Mouse (Mus musculus) hindbrain, embryonic 13.5 days (tissue): ENCODE measurements around the gene Fbll1. TPM values are rescaled to one million over a fixed set of nuclear protein-coding genes. Genes with fewer than 3 reads are reported as not detected.
A peak's percentile ranks its signal among the peaks of the same experiment; 100 is the strongest.
"Not testable (repeated sequence)": the region's sequence is repeated elsewhere in the genome, so short reads cannot be mapped to it uniquely, and the experiment has no call there.

Source experiments
- ATAC-seq: fragments of 200-750 bp; cut with Nextera tagmentation; 2 replicates; pipeline ENCODE4 v1.8.0; 2017; ENCODE audit warnings: moderate TSS enrichment; ENCODE audit not compliant: low FRiP score
- H3K27ac ChIP-seq: fragments of 300-500 bp; sonication (generic); 2 replicates; pipeline ENCODE4 v1.5.1; 2015; ENCODE audit warnings: inconsistent platforms, mild to moderate bottlenecking, moderate library complexity
- H3K27me3 ChIP-seq: fragments of 300-500 bp; sonication (generic); 2 replicates; pipeline ENCODE4 v1.6.1; 2015; ENCODE audit warnings: mild to moderate bottlenecking, inconsistent platforms
- H3K36me3 ChIP-seq: fragments of 300-500 bp; sonication (generic); 2 replicates; pipeline ENCODE4 v1.6.1; 2015; ENCODE audit warnings: mild to moderate bottlenecking, inconsistent platforms
- H3K4me1 ChIP-seq: fragments of 300-500 bp; sonication (generic); replicated peaks from 2 replicates; pipeline ENCODE4 v1.6.1; 2015; ENCODE audit warnings: inconsistent platforms
- H3K4me2 ChIP-seq: fragments of 300-500 bp; sonication (generic); 2 replicates; pipeline ENCODE4 v1.6.1; 2015; ENCODE audit warnings: inconsistent platforms, mild to moderate bottlenecking, moderate library complexity
- H3K4me3 ChIP-seq: fragments of 300-500 bp; sonication (generic); 2 replicates; pipeline ENCODE4 v1.5.1; 2015; ENCODE audit warnings: mild to moderate bottlenecking, inconsistent platforms
- H3K9ac ChIP-seq: fragments of 300-500 bp; sonication (generic); 2 replicates; pipeline ENCODE4 v1.6.1; 2015; ENCODE audit warnings: mild to moderate bottlenecking, inconsistent platforms
- H3K9me3 ChIP-seq: fragments of 300-500 bp; sonication (generic); 2 replicates; pipeline ENCODE4 v1.6.1; 2016; ENCODE audit warnings: inconsistent platforms
- WGBS: fragments of 180-500 bp; shearing (Covaris S2); methylation state at CpG from one replicate; pipeline ENCODE4 v1.1.7; 2015; 5-methylcytosine and 5-hydroxymethylcytosine counted together
- polyA plus RNA-seq: library from polyadenylated mRNA; unstranded; fragments of >200 nt; fragmentation: Nextera tagmentation; extraction: Ambion mirVana; gene quantifications from 2 replicates; pipeline ENCODE4 v1.2.1, GENCODE M21; 2015

The Fbll1 gene
- polyA plus RNA-seq, 1 experiment from 2014 or later = 19.0 TPM

DNA sequence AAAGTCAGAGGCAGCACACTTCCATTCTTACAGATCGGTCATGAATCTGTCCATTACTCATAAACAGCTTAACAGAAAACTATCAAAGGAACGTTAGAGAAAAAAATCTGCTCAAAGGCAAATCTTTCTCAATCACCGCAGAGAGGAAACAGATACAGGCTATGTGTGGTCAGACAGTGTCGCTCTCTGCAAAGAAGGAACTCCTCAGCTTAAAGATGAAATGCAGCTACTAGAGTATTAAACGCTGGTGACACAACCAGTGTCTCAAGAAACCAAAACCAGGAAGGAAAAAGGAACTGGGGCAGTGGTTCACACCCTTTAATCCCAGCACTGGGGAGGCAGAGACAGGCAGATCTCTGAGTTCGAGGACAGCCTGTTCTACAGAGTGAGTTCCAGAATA is 29.0 kb upstream of the Fbll1 start:
- ATAC-seq = no peak
- Histone ChIP-seq H3K27me3 (no peaks in the 10 kb centered on the region), H3K4me3 (no peak overlapping the region), H3K36me3 (peaks cover 87% of the 10 kb centered on the region), H3K4me1 (peaks cover 6% of the 10 kb centered on the region), H3K9me3 (no peaks in the 10 kb centered on the region), H3K4me2 (no peak overlapping the region), H3K27ac (no peak overlapping the region), H3K9ac (no peak overlapping the region)
- 95% methylated on average over 6 of the region's 6 CpGs for WGBS

- WGBS = 93% methylated on average over 12 of the region's 12 CpGs
- no peaks in the 10 kb centered on the region for H3K4me1 ChIP-seq
- H3K27me3 ChIP-seq = no peaks in the 10 kb centered on the region
- H3K9me3 ChIP-seq = no peaks in the 10 kb centered on the region
- H3K27ac ChIP-seq = no peak overlapping the region
- no peak overlapping the region for H3K4me2 ChIP-seq
- peaks cover 97% of the 10 kb centered on the region for H3K36me3 ChIP-seq
- no peak overlapping the region for H3K9ac ChIP-seq
- no peak overlapping the region for H3K4me3 ChIP-seq
- no peak for ATAC-seq
Observed at GRCm38 (mm10) chr11:35816316-35816715, 17.6 kb upstream of the Fbll1 start.

- peaks cover 99% of the 10 kb centered on the region for H3K36me3 ChIP-seq
- no peak for ATAC-seq
- no peak overlapping the region for H3K4me2 ChIP-seq
- no peaks in the 10 kb centered on the region for H3K9me3 ChIP-seq
- H3K4me3 ChIP-seq = no peak overlapping the region
- 86% methylated on average over 10 of the region's 10 CpGs for WGBS
- no peak overlapping the region for H3K9ac ChIP-seq
- no peaks in the 10 kb centered on the region for H3K4me1 ChIP-seq
- H3K27ac ChIP-seq = no peak overlapping the region
- no peaks in the 10 kb centered on the region for H3K27me3 ChIP-seq
Observed at GRCm38 (mm10) chr11:35811458-35811857, 12.8 kb upstream of the Fbll1 start.

DNA sequence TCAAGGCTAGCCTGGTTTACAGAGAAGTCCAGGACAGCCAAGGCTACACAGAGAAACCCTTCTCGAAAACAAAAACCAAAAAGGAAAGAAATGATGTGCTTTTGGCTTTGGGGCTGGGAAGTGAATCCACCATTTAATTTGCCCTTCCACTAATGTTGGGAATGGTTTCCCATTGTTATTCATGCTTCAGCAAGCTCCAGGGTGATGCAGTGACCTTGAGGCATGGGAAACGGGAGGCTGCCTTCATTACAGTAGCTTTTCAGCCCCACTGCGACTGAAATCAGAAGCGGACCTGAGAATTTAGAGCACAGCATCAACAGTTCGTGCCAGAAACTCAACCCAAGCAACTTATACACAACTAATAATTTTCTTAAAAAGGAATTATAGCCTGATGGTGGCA is 2.6 kb upstream of the Fbll1 start:
- Histone ChIP-seq H3K9ac (no peak overlapping the region), H3K27me3 (peaks cover 39% of the 10 kb centered on the region), H3K36me3 (peaks cover 3% of the 10 kb centered on the region; the same call in 1 of the 2 replicates), H3K4me2 (no peak overlapping the region), H3K4me1 (peaks cover 24% of the 10 kb centered on the region), H3K4me3 (no peak overlapping the region), H3K9me3 (no peaks in the 10 kb centered on the region), H3K27ac (no peak overlapping the region)
- WGBS = 76% methylated on average over 5 of the region's 5 CpGs
- no peak for ATAC-seq

DNA sequence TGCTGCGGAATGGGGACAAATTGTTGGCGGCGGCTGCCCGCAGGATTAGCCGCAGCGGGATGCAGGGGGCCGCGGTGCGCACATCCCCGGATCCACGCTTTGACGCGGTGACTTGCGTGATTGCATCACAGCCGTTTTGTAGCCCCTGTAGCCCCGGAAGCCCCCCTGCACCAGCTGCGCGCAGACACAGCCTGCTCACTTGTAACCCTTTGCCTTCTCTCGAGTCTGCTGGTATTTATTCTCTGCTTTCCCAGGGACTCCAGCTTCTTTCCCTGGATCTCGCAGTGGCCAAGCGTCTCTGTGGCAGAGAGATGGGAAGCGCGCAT is 226 bp downstream of the Fbll1 start:
- no peaks in the 10 kb centered on the region for H3K9me3 ChIP-seq
- H3K36me3 ChIP-seq = no peaks in the 10 kb centered on the region
- 2% methylated on average over 20 of the region's 23 CpGs for WGBS
- H3K4me2 ChIP-seq = peak overlapping the region; percentile 88
- H3K27me3 ChIP-seq = peaks cover 57% of the 10 kb centered on the region
- H3K4me3 ChIP-seq = peak overlapping the region; percentile 69
- peaks cover 27% of the 10 kb centered on the region for H3K4me1 ChIP-seq
- peak; percentile 96 for ATAC-seq
- peak overlapping the region; percentile 91 for H3K27ac ChIP-seq
- H3K9ac ChIP-seq = peak overlapping the region; percentile 82

GRCm38 (mm10) chr11:35797751-35798494 is 761 bp downstream of the Fbll1 start:
- ATAC-seq = peak; percentile 80
- peak overlapping the region; percentile 91 for H3K27ac ChIP-seq
- peak overlapping the region; percentile 69 for H3K4me3 ChIP-seq
- 3% methylated on average over 67 of the region's 86 CpGs for WGBS
- H3K36me3 ChIP-seq = no peaks in the 10 kb centered on the region
- H3K9ac ChIP-seq = peak overlapping the region; percentile 82
- H3K27me3 ChIP-seq = peaks cover 57% of the 10 kb centered on the region
- no peaks in the 10 kb centered on the region for H3K9me3 ChIP-seq
- H3K4me1 ChIP-seq = peaks cover 27% of the 10 kb centered on the region
- H3K4me2 ChIP-seq = peak overlapping the region; percentile 88

GRCm38 (mm10) chr11:35792800-35793199 is 5.9 kb downstream of the Fbll1 start:
- H3K27me3 ChIP-seq = peaks cover 33% of the 10 kb centered on the region
- H3K27ac ChIP-seq, H3K4me3 ChIP-seq, H3K36me3 ChIP-seq, ATAC-seq, H3K9me3 ChIP-seq, H3K9ac ChIP-seq, H3K4me2 ChIP-seq: not testable (repeated sequence)
- H3K4me1 ChIP-seq = peaks cover 21% of the 10 kb centered on the region
- 92% methylated on average over 5 of the region's 5 CpGs for WGBS

DNA sequence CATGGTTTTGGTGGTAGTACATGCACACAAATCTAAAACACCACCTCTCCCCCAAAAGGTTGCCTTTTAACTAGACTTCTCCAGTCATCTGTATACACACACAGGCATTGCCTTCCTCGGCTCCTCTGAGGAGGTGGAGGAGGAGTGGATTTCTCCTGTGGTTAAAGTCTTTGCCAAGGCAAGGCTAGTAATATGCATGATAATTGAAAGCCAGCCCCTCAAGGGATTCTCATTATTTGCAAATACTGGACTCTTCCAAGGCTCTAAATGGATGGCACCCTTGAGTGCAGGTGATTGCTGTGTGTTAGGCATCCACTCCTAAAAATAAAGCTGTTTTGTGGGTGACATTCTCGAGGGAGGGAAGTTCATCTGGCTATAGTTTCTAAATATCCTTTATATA is 10.2 kb downstream of the Fbll1 start:
- Histone ChIP-seq H3K4me2 (no peak overlapping the region), H3K9me3 (no peaks in the 10 kb centered on the region), H3K27ac (no peak overlapping the region), H3K36me3 (peaks cover 33% of the 10 kb centered on the region), H3K27me3 (no peaks in the 10 kb centered on the region), H3K4me3 (no peak overlapping the region), H3K9ac (no peak overlapping the region), H3K4me1 (peaks cover 3% of the 10 kb centered on the region; the same call in 1 of the 2 replicates)
- 49% methylated on average over 2 of the region's 2 CpGs for WGBS
- ATAC-seq = no peak

GRCm38 (mm10) chr11:35784537-35784936 is 14.1 kb downstream of the Fbll1 start:
- no peaks in the 10 kb centered on the region for H3K9me3 ChIP-seq
- peaks cover 3% of the 10 kb centered on the region; the same call in 1 of the 2 replicates for H3K4me1 ChIP-seq
- H3K36me3 ChIP-seq = peaks cover 52% of the 10 kb centered on the region
- no peak overlapping the region for H3K9ac ChIP-seq
- H3K4me2 ChIP-seq = no peak overlapping the region
- 94% methylated on average over 4 of the region's 4 CpGs for WGBS
- H3K27me3 ChIP-seq = no peaks in the 10 kb centered on the region
- no peak overlapping the region for H3K4me3 ChIP-seq
- no peak for ATAC-seq
- H3K27ac ChIP-seq = no peak overlapping the region

- ATAC-seq = no peak
- H3K27ac ChIP-seq = no peak overlapping the region
- H3K9ac ChIP-seq = no peak overlapping the region
- WGBS = 90% methylated on average over 3 of the region's 3 CpGs
- no peak overlapping the region for H3K4me3 ChIP-seq
- H3K9me3 ChIP-seq = no peaks in the 10 kb centered on the region
- H3K27me3 ChIP-seq = no peaks in the 10 kb centered on the region
- H3K36me3 ChIP-seq = peaks cover 57% of the 10 kb centered on the region
- no peak overlapping the region for H3K4me2 ChIP-seq
- H3K4me1 ChIP-seq = peaks cover 3% of the 10 kb centered on the region; the same call in 1 of the 2 replicates
Observed at GRCm38 (mm10) chr11:35784002-35784401, 14.7 kb downstream of the Fbll1 start.

DNA sequence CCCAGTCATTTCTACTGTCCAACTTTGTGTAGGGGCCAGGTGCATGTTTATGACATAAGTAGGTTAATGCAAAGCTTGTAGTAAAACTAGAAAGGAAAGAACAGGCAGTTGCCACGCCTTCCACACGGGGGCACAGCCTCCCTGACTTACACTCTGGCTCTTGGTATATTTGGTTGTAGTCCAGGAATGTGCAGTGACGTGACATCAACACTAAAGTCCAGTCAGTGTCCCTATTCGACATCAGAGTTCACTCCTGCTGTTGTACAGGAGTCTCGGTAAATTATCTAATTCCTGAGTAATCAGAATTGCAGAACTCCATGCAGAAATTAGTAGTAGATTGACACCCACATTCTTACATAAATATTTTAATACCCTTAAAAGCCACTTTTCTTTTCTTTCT is 15.6 kb downstream of the Fbll1 start:
- WGBS = 91% methylated on average over 5 of the region's 5 CpGs
- H3K27me3 ChIP-seq = no peaks in the 10 kb centered on the region
- H3K4me3 ChIP-seq = no peak overlapping the region
- H3K4me1 ChIP-seq = no peaks in the 10 kb centered on the region
- no peaks in the 10 kb centered on the region for H3K9me3 ChIP-seq
- no peak for ATAC-seq
- no peak overlapping the region for H3K4me2 ChIP-seq
- H3K9ac ChIP-seq = no peak overlapping the region
- H3K27ac ChIP-seq = no peak overlapping the region
- H3K36me3 ChIP-seq = peaks cover 67% of the 10 kb centered on the region

DNA sequence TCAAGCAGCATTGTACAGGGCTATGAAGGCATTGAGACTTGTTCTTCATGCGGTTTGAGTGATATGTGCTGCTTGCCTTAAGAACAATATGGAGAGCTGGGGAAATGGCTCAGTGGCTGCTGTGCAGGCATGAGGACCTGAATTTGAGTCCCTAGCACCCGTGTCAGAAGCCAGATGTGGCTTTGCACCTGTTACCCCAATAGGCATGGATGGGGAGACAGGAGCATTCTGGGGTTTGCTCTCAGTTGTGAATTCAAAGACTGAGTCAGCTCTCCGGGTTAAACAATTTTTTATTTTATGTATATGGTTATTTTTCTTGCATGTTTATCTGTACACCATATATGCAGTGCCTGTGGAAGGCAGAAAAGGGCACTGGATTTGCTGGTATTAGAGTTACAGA is 16.2 kb downstream of the Fbll1 start:
- H3K9ac ChIP-seq = no peak overlapping the region
- no peak overlapping the region for H3K27ac ChIP-seq
- 98% methylated on average over 3 of the region's 3 CpGs for WGBS
- H3K4me1 ChIP-seq = no peaks in the 10 kb centered on the region
- no peak overlapping the region for H3K4me2 ChIP-seq
- H3K9me3 ChIP-seq = no peaks in the 10 kb centered on the region
- H3K27me3 ChIP-seq = no peaks in the 10 kb centered on the region
- no peak overlapping the region for H3K4me3 ChIP-seq
- peaks cover 73% of the 10 kb centered on the region for H3K36me3 ChIP-seq
- no peak for ATAC-seq

- Histone ChIP-seq H3K9ac (no peak overlapping the region), H3K36me3 (peaks cover 75% of the 10 kb centered on the region), H3K27me3 (no peaks in the 10 kb centered on the region), H3K4me1 (no peaks in the 10 kb centered on the region), H3K27ac (no peak overlapping the region), H3K4me2 (no peak overlapping the region), H3K4me3 (no peak overlapping the region), H3K9me3 (no peaks in the 10 kb centered on the region)
- no peak for ATAC-seq
- WGBS = 82% methylated on average over 3 of the region's 3 CpGs
Observed at GRCm38 (mm10) chr11:35780336-35780735, 18.3 kb downstream of the Fbll1 start.
